Mouse (Mus musculus): Measurements from ENCODE around the gene Atpaf2.
A peak's percentile ranks its signal among the peaks of the same experiment; 100 is the strongest.
"Not testable (repeated sequence)": the region's sequence is repeated elsewhere in the genome, so short reads cannot be mapped to it uniquely, and the experiment has no call there.

The Atpaf2 gene

DNA sequence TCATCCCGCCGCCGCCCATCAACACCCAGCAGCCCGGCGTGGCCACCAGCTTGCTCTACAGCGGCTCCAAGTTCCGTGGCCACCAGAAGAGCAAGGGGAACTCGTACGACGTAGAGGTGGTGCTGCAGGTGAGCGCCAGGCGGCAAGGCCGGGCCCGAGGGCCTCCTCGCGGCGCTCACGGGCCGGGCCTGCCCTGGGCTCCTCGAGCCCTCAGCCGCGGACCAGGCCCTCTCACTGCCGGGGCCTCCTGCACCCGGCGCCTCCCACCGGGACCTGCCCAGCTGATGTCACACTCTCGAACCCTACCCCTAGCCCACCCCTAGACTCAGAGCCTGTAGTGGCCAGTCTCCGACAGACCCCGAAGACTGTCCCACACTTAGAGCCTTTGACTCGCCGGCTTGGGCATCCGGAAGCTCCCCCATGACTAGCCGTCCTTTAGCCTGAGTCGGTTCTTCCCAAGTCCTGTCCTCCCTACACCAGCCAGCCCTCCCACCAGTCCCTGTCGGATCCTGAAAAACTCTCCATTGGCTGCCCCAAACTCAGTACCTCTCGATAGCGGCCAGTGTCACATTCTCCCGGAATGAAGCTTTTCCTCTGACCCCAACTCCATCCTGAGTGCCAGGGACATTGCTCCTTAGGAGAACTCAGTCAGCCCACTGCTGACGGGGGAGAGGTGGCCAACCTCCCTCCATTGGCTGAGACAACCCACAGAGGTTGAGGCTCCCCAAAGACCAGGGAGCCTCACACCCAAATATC lies at the start of gene Atpaf2:
TSS of gene Atpaf2 (minus strand) at position 741 of the 756 bp plus-strand sequence.
- peak in 1 of 2 experiments; percentile 16 for DNase-seq (ENCODE audit: low spot score in 2 of 2)

DNA sequence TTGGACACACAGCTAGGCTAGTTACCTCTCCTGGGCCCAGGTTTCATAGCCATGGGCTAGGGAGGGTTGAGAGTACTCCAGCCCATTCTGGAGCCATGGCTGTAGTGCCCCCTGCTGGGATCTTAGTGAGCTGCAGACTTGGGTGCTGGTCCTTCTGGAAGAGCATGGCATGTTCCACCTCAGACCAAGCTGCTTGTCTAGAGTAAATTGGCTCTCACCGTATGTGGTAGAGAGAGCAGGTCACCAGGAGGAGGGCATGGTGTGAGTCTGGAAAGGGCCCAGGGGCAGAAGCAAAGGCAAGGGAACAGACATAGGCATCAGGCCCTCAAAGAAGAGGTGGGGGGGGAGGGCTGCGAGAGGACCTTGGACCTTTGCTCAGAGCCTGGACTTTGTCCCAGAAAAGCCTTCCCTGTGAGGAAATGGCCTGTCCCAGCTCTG lies 47.7 kb upstream of the Atpaf2 start:
- DNase-seq (ENCODE audit: low spot score in 2 of 2): no peak

DNA sequence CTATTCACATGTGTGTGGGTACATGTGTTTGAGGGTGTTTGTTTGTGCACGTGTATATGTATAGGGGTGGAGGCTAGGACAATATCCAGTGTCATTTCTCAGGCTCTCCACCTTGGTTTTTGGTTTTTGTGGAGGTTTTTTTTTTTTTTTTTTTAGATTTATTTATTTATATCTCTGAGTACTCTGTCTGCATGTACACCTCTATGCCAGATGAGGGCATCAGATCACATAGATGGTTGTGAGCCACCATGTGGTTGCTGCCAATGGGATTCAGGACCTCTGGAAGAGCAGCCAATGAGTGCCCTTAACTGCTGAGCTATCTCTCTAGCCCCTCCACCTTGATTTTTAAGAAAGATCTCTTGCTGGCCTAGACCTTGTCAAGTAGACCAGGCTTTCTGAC lies 39.7 kb upstream of the Atpaf2 start:
- no peak for DNase-seq (ENCODE audit: low spot score in 2 of 2)

DNA sequence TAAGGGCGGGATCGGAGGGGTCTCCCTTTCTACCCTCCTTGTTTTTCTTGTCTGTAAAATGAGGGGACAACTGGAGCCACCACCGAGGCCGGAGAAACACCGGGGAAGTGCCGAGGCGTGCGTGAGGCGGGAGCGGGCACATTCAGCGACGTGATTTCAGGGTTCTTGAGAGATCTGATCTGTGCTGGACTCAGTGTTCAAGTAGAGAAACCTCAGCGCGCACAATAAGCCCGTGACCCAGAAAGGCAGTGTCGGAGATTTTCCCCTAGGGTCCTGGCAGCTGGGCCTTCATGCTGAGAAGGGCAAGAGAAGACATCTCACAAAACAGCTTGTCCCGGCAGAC lies 36.5 kb upstream of the Atpaf2 start:
- peak in 1 of 2 experiments; percentile 13 for DNase-seq (ENCODE audit: low spot score in 2 of 2)

DNA sequence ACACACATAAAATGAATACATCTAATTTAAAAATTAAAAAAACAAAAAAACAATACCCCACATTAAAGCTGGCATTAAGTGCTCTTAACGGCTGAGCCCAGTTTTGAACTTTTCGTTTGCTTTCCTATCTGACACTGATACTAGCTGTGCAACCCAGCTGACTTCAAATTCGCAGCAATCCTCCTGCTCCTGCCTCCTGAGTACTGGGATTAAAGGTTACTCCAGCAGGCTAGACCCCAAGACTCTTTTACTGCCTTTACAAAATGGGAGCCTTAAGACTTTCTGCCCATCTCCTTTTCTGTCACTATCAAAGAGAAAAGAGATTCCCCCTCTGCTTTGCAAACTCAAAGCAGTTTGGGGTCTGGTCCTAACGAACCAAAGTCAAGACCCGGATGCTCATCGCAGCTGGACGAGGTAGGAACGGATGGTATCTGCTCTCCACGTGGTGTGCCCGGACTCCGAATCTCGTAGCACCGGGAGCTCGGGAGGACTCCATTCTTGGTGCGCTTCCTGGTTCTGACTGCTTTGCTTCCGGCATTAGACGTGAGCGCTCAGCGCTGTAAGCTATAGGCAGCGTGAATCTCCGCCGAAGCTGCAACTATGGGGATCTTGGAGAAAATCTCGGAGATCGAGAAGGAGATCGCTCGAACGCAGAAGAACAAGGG lies 36.0 kb upstream of the Atpaf2 start, which contains the start of gene Drg2:
TSS of gene Drg2 (plus strand) at position 512 of the 665 bp plus-strand sequence.
- peak; percentile 74 to 82 for DNase-seq (ENCODE audit: low spot score in 2 of 2)

DNA sequence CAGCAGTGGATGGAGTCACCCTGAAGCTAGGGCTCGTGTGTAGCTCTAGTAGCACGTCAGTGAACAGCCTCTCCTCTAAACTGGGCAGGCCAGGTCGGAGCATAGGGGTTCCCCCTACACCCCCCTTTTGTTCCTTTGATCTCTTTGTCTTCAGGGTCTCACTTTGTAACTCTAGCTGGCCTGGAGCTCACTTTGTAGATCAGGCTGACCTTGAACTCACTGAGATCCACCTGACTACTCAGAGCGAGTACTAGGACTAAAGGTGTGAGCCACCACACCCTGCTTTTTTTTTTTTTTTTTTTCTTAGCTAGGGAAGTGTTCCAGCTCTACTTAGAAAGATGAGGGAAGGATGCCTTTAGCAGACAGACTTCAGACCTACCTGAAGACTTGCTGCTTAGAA lies 25.8 kb upstream of the Atpaf2 start:
- no peak for DNase-seq (ENCODE audit: low spot score in 2 of 2)

DNA sequence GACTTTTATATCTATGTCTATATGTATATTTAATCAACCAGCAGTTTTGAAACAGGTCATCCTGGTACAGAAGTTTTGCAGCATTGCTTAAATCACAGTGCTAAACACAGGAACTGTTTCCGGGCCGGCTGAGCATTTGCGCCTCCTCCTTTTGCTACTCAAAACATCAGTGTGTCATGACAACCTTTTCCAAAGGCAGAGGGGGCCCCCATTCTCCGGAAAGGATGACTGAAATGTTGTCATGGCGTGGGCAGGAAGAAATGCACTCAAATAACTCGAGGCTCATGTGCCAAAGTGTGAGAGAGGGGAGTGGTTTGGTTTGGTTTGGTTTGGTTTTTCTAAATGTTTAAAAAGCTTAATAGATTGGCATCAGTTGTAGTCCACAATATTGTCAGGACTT lies 24.6 kb upstream of the Atpaf2 start:
- peak in 1 of 2 experiments; percentile 25 for DNase-seq (ENCODE audit: low spot score in 2 of 2)

DNA sequence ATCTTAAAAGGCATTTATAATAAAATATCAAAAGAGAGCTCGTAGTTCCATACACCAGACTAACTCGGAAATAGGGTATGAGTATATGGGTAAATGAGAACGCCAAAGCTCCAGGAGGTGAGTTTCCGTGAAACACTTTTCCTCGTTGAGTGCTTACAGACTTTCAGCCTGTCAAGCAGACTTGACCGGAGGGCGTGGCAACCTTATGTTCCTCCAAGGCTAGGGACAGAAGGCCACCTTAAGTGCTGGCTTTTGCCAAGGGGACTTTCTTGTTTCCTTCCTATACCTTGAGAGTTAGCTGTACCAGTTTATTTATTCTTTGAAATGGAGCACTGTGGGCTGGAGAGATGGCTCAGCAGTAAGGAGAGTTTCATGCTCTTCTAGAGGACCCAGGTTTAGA lies 21.9 kb upstream of the Atpaf2 start:
- DNase-seq (ENCODE audit: low spot score in 2 of 2): no peak

DNA sequence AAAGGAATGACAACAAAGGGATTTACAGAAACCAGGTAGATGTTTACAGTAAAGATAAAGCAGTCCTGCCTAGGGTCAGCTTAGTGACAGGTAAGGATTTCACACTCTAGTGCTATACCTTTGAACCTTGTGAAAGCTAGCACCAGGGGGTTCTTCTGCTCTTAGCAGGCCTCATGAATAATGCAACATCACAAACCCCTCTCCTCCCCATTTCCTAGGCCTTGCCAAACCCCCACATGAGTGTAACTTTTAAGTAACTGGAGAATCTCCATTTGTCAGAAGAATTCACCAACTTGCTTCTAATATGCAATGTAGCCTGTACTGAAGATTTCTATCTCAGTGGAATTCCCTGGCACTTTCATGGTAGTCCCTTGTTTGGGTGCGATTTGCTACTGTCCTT lies 21.4 kb upstream of the Atpaf2 start:
- not testable (repeated sequence) for DNase-seq (ENCODE audit: low spot score in 2 of 2)

DNA sequence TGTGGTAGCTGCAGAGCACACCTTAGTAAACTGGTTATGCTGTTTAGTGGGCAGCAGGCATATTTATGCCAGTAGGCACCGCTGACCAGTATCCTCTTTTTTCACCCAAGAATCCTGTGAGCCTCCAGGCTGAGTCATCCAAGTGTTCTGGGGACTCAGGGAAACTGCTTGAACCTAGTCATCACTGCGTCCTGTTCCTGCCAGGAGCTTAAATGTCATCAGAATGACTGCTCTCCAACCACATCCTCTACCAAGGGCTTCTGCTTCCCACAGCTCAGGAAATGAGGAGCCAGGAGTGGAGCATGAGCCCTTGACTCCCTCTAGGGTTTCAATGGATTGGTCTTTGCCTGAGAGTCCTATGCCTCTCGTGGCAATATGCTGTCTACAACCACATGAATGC lies 18.4 kb upstream of the Atpaf2 start:
- no peak for DNase-seq (ENCODE audit: low spot score in 2 of 2)

DNA sequence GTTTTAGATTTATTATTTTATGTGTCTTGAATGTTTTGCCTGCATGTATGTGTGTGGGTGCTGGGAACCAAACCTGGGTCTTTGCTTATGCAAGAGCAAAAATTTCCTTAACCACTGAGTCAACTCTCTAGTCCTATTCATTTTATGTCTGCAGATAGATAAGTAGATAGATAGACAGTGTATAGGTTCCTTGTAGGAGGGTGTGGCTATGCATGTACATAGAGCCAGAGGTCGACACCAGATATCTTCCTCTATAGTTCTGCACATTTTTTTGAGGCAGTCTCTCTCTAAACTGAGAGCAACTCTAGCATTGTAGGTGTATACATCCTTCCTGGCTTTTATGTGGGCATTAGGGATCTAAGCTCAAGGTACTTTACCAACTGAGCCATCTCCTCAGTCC lies 16.9 kb upstream of the Atpaf2 start:
- no peak for DNase-seq (ENCODE audit: low spot score in 2 of 2)

DNA sequence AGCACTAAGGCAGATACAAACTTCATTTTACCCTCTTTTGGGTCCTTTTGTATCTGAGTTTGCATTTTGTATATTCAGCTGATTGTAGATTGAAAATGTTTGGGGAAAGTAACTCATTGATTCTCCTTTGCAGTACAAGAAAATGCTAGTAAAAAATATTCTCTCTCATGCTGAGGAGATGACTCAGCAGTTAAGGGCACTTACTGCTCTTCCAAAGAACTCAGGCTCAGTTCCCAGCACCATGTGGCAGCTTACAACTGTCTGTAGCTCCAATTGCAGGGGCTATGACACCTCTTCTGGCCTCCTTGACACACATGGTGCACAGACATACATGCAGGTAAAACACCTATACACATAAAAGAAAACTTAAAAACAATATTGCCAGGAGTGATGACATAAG lies 15.2 kb upstream of the Atpaf2 start:
- DNase-seq (ENCODE audit: low spot score in 2 of 2): no peak

DNA sequence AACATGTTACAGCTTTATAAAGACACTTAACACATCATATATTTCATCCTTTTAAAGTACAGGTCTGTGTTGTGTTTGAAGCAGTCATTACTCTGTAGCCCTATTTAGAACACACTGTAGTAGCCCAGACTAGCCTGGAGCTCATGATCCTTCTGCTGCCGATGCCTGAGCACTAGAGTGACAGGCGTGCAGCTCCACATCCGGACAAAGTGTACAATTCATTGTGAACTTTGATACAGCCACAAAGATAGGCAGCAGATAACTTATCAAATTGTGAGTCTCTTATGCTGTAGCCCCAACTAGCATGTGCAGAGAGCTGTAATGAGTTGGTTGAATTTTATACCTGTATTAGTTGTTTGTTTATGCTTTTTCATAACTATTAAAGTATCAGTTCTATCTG lies 9.4 kb upstream of the Atpaf2 start:
- DNase-seq (ENCODE audit: low spot score in 2 of 2): no peak

DNA sequence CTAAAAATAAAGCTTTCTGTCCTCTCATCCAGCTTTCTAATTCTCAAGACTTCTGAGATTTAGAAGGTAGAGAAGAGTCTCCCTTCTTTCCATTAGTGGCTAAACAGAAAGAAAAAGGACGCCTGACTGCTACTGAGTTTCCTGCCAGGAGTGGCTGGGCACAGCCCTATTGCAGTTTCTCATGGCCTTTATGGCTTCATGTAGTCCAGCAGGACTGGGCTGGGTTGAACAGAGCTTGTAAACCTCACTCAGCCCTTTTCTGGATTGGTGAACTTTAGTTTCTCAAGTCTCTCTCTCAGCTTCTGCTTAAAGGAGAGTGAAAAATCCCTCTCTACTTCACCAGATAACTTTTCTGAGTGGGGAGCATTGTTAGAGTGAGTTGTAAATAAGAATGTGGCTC lies 8.2 kb upstream of the Atpaf2 start:
- DNase-seq (ENCODE audit: low spot score in 2 of 2): no peak

DNA sequence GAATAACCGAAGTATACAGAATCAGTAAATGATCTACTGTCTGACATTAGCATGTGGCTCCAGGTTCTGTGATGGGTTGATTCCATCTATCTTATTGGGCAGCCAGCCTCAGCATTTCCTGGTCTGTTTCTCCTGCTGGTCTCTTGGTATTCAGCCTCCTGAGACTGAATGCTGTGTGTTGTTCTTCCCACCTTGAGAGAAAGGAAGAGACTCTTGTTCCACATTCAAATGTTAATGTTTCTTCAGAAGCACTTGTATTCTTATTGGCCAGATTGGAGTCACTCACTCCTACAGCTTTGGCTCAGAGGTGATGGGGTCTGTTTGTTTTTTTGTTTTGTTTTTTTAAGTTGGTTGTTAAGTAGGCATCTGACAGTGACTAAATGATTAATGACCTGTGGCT lies 4.7 kb upstream of the Atpaf2 start:
- no peak for DNase-seq (ENCODE audit: low spot score in 2 of 2)

DNA sequence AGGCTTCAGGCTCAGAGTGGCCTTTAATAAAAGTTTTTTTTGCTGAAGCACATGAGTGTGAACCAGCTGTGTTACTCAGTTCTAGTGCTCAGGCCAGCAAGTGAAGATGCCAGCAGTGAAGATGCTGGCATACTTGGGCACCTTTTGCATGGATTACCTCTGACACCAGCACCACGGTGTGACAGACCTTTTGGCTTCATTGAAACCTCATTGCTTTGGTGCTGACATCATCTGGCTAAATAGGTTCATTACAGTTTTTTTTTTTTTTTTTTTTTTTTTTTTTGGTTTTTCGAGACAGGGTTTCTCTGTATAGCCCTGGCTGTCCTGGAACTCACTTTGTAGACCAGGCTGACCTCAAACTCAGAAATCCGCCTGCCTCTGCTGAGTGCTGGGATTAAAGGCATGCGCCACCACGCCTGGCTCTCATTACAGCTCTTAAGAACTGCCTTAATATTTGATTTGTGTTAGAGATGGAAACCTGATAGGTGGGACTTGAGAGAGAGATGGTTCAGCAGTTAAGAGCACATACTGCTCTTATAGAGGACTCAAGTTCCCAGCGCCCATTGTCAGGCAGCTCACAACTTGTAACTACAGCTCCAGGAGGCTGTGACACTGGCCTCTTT lies 3.9 kb upstream of the Atpaf2 start:
- DNase-seq (ENCODE audit: low spot score in 2 of 2): no peak

DNA sequence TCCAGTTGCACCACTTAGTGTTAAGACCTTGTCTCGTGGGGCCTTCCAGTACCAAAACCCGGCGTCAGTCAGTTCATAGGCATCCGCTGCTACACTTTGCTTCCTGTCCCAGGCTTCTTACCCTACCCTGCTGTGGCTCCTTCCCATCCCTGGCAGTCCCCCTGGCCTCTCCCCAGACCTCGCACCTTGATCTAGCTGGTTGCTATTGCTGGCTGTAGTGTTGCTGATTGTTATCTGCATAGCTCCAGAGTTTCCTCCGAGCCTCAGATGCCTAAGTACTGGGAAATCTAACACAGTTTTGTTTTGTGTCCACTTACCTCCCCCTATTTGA lies 181 bp upstream of the Atpaf2 start:
- DNase-seq (ENCODE audit: low spot score in 2 of 2): no peak

DNA sequence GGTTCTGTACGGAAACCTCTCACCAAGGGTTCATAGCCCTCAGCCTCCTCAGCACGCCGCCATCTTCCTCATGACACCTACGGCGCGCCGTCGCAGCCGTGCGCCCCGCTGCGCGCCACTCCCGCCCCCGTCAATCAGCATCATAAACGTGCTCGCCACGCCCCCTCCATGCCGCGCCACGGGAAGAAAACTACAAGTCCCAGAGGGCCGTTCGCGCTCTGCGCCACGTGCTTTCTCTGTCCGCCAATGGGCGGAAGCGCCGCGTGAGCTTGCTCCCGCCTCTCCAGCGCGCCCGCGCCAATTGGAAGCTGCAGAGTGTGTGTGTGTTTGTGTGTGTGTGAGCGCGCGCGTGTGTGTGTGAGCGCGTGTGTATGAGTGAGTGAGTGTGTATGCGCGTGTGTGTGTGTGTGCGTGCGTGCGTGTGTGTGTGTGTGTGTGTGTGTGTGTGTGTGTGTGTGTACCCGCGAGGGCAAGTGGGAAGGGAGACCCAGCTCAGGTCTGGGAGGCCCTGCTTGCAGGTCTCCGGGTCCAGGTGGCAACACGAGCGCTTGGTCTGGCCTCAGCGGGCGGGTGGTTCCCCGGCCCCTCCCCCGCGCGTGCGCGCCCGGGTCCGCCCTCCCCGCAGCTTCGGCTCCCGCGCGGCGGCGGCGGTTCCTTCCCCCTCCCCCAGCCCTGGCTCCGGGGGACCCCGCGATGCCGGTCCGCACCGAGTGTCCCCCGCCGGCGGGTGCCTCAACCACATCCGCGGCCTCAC lies 1.1 kb downstream of the Atpaf2 start, which contains the start of gene Gid4:
TSS of gene Gid4 (plus strand) at position 183 of the 754 bp plus-strand sequence.
- DNase-seq (ENCODE audit: low spot score in 2 of 2): peak; percentile 98 to 99

DNA sequence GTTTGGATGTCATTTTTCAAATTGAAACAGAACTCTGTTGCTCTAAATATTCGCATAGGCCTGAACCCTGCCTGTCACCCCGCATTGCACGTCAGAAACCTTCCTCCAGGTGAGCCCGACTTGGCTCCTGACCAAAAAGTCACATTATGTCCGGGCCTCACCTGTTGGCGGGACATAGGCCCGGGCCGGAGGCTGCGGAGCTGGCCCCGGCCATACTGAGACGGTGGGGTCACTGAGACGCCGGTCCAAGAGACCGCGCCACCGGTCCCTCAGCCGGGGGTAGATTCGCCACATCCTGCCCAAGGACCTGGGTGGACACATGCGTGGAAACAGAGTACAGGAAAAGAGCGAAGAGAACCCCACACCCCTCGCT lies 1.7 kb downstream of the Atpaf2 start:
- no peak for DNase-seq (ENCODE audit: low spot score in 2 of 2)

DNA sequence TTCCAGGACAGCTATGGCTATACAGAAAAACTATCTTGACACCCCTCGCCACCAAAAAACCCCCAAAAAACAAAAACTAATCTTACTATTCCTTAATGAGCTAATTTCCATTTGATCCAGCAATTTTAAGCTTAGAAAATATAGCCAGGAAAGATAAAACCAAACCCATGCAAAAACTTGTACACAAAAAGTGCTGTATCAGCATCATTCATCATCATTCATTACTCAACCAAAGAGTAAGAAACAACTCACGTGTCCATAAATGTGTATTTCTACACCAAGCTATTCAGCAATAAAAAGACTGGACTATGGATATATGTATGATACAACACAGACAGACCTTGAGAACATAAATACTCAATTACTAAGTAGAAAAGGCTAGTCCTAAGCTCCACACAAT lies 5.3 kb downstream of the Atpaf2 start:
- DNase-seq (ENCODE audit: low spot score in 2 of 2): no peak

DNA sequence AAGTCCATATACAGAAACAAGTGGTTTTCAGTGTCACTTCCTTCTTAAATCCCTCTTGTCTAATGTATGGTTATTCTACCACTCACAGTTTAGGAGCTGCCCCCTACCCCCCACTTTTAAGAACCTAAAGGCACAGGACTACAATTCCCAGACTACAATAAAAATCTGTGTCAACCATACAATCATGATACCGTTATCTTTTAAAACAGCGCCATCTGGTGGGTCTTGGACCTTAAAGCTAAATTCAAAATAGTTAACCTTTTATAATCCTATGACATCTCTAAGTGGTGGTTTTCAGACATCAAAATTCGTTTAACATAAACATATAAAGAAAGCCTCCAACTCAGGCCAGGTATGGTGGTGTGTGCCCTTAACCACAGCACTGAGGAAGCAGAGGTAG lies 6.1 kb downstream of the Atpaf2 start:
- peak; percentile 20 to 24 for DNase-seq (ENCODE audit: low spot score in 2 of 2)

DNA sequence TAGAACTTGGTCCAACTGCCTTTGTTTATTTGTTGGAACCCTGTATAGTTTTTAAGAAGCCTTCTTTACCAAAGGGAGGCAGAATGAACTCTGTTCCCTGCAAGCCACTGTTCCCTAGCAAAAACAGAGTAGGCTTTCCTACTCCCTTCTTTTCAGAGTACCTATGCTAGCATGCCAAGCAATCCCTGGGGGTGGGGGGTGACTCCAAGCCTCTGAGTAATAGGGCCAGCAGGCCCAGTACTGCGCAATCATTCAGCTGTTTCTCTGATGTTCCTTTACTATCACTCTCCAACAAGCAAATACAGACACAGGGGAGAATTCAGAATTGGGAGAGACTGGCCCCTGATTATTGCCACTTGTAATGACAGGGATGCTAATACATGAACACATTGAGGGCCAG lies 11.7 kb downstream of the Atpaf2 start:
- no peak for DNase-seq (ENCODE audit: low spot score in 2 of 2)
